Mouse (Mus musculus) neural tube, embryonic 15.5 days (tissue): ENCODE data around the gene Car7. TPM values are rescaled to one million over a fixed set of nuclear protein-coding genes. Genes with fewer than 3 reads are reported as not detected.

Experiments
- ATAC-seq: fragments of 200-750 bp; cut with Nextera tagmentation; 2 replicates; pipeline ENCODE4 v1.8.0; 2017; ENCODE audit warnings: mild to moderate bottlenecking, moderate TSS enrichment, moderate library complexity; ENCODE audit not compliant: low FRiP score
- H3K27ac ChIP-seq: fragments of 300-500 bp; sonication (generic); replicated peaks from 2 replicates; pipeline ENCODE4 v1.5.1; 2015; ENCODE audit warnings: mild to moderate bottlenecking, inconsistent platforms
- H3K27me3 ChIP-seq: fragments of 300-500 bp; sonication (generic); replicated peaks from 2 replicates; pipeline ENCODE4 v1.6.1; 2015; ENCODE audit warnings: inconsistent platforms
- H3K36me3 ChIP-seq: fragments of 300-500 bp; sonication (generic); 2 replicates; pipeline ENCODE4 v1.6.1; 2015; ENCODE audit warnings: inconsistent platforms
- H3K4me1 ChIP-seq: fragments of 300-500 bp; sonication (generic); 2 replicates; pipeline ENCODE4 v1.6.1; 2015; ENCODE audit warnings: inconsistent platforms
- H3K4me2 ChIP-seq: fragments of 300-500 bp; sonication (generic); 2 replicates; pipeline ENCODE4 v1.6.1; 2015; ENCODE audit warnings: inconsistent platforms, mild to moderate bottlenecking, moderate library complexity
- H3K4me3 ChIP-seq: fragments of 300-500 bp; sonication (generic); replicated peaks from 2 replicates; pipeline ENCODE4 v1.5.1; 2015; ENCODE audit warnings: mild to moderate bottlenecking, inconsistent platforms
- H3K9ac ChIP-seq: fragments of 300-500 bp; sonication (generic); replicated peaks from 2 replicates; pipeline ENCODE4 v1.6.1; 2015; ENCODE audit warnings: mild to moderate bottlenecking, inconsistent platforms
- H3K9me3 ChIP-seq: fragments of 300-500 bp; sonication (generic); replicated peaks from 2 replicates; pipeline ENCODE4 v1.6.1; 2016; ENCODE audit warnings: inconsistent platforms
- WGBS: fragments of 180-500 bp; shearing (Covaris S2); methylation state at CpG from one replicate; pipeline ENCODE4 v1.1.7; 2015; ENCODE audit warnings: mixed read lengths; 5-methylcytosine and 5-hydroxymethylcytosine counted together
- polyA plus RNA-seq: library from polyadenylated mRNA; unstranded; fragments of >200 nt; fragmentation: Nextera tagmentation; extraction: Ambion mirVana; gene quantifications from 2 replicates; pipeline ENCODE4 v1.2.1, GENCODE M21; 2015

Car7 gene
- polyA plus RNA-seq, 1 experiment from 2014 or later = 3.3 TPM

DNA sequence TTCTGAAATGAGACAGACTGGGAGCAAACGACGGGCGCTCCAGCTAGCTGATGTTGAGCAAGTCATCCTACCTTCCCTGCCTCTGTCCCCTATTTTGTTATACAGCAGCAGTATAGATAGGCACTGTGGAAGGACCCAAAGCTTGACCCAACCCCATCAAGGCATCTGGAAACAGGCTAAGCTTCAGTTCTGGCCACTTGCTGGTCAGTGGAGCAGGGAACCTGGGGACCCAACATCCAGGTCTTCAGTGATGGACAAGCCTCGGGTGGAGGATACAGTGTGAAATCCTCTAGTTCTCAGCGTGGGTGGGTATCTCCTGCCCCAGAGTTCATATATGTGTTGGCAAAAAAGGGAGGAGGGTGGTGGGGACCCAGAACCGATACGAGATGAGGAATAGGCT lies 5.7 kb downstream of the Car7 start:
- peaks cover 63% of the 10 kb centered on the region for H3K27me3 ChIP-seq
- no peaks in the 10 kb centered on the region for H3K9me3 ChIP-seq
- peaks cover 23% of the 10 kb centered on the region for H3K4me1 ChIP-seq
- WGBS = 37% methylated on average over 7 of the region's 7 CpGs
- no peak overlapping the region; the same call in 1 of the 2 replicates for H3K9ac ChIP-seq
- peak overlapping the region; percentile 48 for H3K4me3 ChIP-seq
- H3K27ac ChIP-seq = no peak overlapping the region
- ATAC-seq = no peak
- no peaks in the 10 kb centered on the region for H3K36me3 ChIP-seq
- H3K4me2 ChIP-seq = peak overlapping the region; percentile 99

DNA sequence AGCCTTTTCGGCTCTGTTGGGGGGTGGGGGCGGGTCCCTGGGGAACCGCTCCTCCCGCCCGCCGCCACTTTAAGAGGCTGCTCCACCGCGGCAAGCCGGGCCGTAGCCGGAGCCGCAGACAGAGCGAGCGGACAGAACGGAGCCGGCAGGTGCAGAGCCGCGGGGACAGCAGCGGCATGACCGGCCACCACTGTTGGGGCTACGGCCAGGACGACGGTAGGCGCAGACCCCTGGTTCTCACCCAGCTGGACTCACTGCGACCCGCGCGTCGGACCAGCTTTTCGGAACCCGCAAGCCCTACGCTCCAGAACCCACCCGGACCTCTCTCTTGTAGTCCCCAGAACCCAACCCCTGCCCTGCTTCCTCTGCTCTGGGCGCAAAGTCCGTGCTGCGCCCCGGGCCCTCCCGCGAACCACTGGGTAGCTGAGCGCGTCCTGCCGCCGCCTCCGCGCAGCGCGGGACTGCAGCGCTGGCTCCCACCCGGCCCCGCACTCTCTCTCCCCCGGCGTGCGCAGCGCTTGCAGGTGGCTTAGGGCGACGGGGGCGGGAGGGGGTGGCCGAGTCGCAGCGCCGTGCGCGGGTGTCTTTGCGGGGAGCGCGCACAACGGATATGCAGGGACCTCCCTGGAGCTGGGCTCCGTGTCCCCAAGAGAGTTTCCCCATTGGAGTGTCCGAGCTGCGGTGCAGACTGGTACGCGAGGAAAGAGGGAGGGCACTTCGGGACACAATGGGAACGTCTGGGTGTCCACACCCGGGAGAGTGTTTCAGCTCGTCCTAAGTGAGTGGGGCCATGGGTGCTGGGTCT lies 6.4 kb downstream of the Car7 start:
- WGBS = under 1% methylated on average over 76 of the region's 76 CpGs

DNA sequence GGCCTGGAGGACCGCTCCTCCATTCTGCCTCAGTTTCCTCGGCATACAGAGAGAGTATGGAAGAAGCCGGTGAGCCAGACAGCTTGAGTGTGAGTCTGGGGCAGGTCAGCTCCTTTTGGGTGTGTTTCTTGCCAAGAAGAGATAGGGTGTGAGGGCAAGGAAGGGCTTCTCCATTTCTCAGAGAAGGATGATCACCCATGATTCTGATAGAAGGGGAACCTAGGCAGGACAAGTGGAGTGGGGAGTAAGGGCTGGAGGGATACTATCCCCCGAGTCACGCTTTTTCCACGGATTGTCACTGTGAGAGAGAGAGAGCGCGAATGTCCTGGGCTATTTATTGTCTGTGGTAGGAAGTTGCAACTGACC lies 7.0 kb downstream of the Car7 start:
- Histone ChIP-seq H3K4me2 (peak overlapping the region; percentile 99), H3K9me3 (no peaks in the 10 kb centered on the region), H3K36me3 (no peaks in the 10 kb centered on the region), H3K4me3 (peak overlapping the region; percentile 48), H3K4me1 (peaks cover 18% of the 10 kb centered on the region), H3K27me3 (peaks cover 63% of the 10 kb centered on the region), H3K27ac (no peak overlapping the region), H3K9ac (peak overlapping the region; percentile 51; the same call in 1 of the 2 replicates)
- WGBS = 10% methylated on average over 8 of the region's 8 CpGs
- no peak for ATAC-seq

More for the DNA sequence above, 6.4 kb downstream of the Car7 start:
- peak overlapping the region; percentile 48 for H3K4me3 ChIP-seq
- no peaks in the 10 kb centered on the region for H3K36me3 ChIP-seq
- H3K4me1 ChIP-seq = peaks cover 18% of the 10 kb centered on the region
- peak overlapping the region; percentile 51 for H3K9ac ChIP-seq
- peaks cover 63% of the 10 kb centered on the region for H3K27me3 ChIP-seq
- H3K4me2 ChIP-seq = peak overlapping the region; percentile 99
- no peak overlapping the region for H3K27ac ChIP-seq
- peak; percentile 57 for ATAC-seq
- no peaks in the 10 kb centered on the region for H3K9me3 ChIP-seq

DNA sequence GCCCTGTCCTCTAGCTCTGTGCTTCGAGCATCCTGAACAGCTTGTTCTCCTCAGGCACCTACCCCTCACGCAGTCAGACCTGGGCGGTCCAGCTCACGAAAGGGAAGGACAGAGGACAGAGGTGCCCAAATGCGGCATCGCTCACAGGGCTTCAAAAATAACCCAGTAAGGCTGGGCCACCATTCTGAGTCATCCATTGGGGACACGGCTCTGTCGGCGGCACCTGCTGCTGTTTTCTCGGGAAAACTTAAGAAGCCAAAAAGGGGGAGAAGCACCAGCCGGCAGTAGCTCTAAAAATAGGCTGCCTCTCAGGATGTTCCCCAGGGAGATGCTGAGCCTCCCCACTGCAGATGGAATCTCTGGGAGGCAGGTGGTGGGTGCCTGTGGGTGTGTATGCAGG lies 7.7 kb downstream of the Car7 start:
- Histone ChIP-seq H3K4me1 (peaks cover 18% of the 10 kb centered on the region), H3K4me3 (no peak overlapping the region), H3K36me3 (no peaks in the 10 kb centered on the region), H3K4me2 (peak overlapping the region; percentile 99), H3K9me3 (no peaks in the 10 kb centered on the region), H3K27me3 (peaks cover 63% of the 10 kb centered on the region), H3K27ac (no peak overlapping the region), H3K9ac (no peak overlapping the region)
- WGBS = 7% methylated on average over 11 of the region's 11 CpGs
- ATAC-seq = no peak

DNA sequence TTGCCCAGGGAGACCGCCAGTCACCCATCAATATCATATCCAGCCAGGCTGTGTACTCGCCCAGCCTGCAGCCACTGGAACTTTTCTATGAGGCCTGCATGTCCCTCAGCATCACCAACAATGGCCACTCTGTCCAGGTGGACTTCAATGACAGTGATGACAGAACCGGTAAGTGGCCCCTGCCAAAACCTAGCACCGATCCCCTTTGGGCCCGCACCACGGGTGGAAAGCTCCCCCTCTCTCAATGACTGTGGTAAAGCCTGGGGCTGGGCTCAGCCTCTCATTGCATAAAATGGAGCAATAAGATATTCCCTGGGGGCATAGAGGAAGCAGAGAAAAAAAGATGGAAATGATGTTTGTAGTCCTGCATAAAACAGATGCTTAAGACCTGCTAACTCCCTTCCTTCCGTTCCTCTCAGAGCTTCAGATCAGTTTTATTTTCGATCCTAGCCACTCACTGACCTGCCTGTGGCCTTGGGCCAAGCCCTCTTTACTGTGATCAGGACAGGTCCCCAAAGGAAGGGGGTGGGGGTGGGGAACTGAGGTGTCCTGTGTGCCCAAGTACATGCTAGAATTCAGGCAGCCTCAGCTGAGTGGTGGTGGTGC lies 9.1 kb downstream of the Car7 start:
- Histone ChIP-seq H3K4me2 (no peak overlapping the region), H3K9ac (no peak overlapping the region), H3K36me3 (no peaks in the 10 kb centered on the region), H3K4me3 (no peak overlapping the region), H3K4me1 (peaks cover 18% of the 10 kb centered on the region), H3K27me3 (peaks cover 59% of the 10 kb centered on the region), H3K9me3 (no peaks in the 10 kb centered on the region), H3K27ac (no peak overlapping the region)
- ATAC-seq = no peak
- 88% methylated on average over 8 of the region's 8 CpGs for WGBS

DNA sequence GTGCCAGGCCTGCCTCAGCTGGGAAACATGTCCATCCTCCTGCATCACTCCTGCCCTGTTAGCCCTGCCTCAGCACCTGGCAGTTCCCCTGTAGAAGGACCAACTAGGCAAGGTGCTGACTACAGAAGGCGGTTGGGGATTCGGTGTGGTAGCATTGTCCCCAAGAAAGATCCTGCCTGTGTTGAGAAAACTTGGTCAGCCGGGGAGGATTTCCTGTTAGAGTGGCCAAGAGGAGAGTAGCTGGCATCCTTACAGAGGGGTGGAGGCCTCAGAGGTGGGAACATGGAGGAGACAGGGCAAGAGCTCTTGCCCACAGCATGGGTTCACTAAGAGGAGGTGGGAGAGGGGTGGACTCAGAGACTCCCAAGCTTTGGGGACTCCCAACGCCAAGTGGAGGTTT lies 20.7 kb downstream of the Car7 start:
- no peak overlapping the region for H3K4me2 ChIP-seq

DNA sequence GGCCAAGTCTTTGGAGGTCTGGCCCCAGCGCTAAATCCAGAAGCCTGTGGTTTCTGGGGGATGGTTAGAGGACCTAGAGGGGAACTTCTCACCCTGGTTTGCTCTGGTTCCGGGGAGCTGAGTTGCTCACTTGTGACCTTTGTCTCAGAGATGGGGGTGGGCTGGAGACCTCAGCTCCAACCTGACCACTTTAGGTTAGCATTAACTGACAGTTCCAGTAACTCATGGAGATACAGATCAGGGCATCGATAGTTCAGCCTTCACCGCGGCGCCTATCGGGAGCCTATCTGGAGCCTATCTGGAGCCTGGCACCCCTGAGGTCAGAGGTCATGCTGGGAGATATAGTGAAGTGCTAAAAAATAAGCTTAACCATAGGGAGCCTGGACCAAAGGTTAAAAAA lies 22.7 kb downstream of the Car7 start:
- Histone ChIP-seq H3K36me3 (no peaks in the 10 kb centered on the region), H3K27ac (no peak overlapping the region), H3K27me3 (no peaks in the 10 kb centered on the region), H3K9me3 (no peaks in the 10 kb centered on the region), H3K9ac (no peak overlapping the region), H3K4me2 (no peak overlapping the region), H3K4me1 (no peaks in the 10 kb centered on the region), H3K4me3 (no peak overlapping the region)
- no peak for ATAC-seq
- 93% methylated on average over 7 of the region's 7 CpGs for WGBS

More for the DNA sequence above, 20.7 kb downstream of the Car7 start:
- Histone ChIP-seq H3K4me1 (no peaks in the 10 kb centered on the region), H3K36me3 (no peaks in the 10 kb centered on the region), H3K4me3 (no peak overlapping the region), H3K9ac (no peak overlapping the region), H3K27ac (no peak overlapping the region), H3K9me3 (no peaks in the 10 kb centered on the region), H3K27me3 (no peaks in the 10 kb centered on the region)
- no peak for ATAC-seq
- WGBS = 91% methylated on average over 4 of the region's 4 CpGs

DNA sequence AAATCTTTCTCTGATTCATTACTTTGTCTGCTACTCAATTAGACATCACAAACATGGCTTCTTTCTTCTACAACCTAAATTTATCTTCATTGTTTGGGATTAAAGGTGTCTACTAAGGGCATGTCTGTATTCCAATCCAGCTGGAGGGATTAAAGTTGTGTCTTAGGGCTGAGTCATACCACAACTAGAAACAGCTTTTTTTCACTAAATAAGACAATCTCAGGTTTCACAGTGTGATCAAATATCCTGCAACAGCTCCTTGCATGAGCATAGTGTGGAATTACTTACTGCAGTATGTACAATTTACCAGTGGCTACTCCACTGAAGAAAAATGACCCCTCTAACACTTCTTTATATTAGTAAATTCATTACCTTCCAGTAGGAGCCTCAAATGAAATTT lies 26.2 kb downstream of the Car7 start:
- Histone ChIP-seq H3K9me3 (no peaks in the 10 kb centered on the region), H3K4me1 (0 out of 2 replicates have a peak, but pooled peaks cover 2% of the 10 kb centered on the region), H3K4me3 (no peak overlapping the region), H3K4me2 (no peak overlapping the region), H3K27ac (no peak overlapping the region), H3K27me3 (0 out of 2 replicates have a peak, but pooled peaks cover 2% of the 10 kb centered on the region), H3K36me3 (no peaks in the 10 kb centered on the region), H3K9ac (no peak overlapping the region)
- ATAC-seq = no peak

DNA sequence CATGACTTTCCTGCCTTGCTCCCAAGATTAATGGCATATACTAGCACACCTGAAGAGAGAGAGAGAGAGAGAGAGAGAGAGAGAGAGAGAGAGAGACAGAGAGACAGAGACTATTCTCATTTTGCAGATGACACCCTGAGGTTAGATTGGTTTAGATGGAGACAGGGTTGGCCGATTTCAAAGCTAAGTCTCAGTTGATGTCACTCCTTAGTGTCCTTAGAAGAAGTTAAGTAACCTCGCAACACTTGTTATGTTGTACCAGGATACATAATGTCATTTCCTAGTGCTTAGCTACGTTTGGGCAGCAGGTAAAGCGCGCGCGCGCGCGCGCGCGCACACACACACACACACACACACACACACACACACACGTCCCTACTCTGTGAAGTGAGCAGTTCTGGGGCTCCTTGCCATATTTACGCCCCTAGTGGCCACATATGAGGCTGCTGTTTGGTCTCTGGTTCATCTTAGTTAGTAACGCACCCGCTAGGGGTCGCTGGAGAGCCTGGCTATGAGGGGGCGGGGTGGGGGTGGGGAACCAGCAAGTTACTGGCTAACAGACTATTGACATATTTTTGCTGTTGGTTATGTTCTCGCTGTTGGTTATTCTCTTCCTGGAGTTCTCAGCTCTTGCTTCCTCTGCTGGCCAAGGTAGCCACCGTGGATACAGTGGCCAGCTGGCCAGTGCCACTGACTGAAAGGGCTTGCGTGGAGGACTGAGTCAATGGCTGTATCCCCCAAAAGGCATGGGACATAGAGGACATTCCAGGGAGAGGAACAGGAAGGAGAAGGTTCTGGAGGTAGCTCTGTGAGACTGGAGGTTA lies 30.4 kb downstream of the Car7 start:
- ATAC-seq = peak; percentile 75
- Histone ChIP-seq H3K4me2 (peak overlapping the region; percentile 35), H3K9me3 (no peaks in the 10 kb centered on the region), H3K36me3 (no peaks in the 10 kb centered on the region), H3K4me3 (no peak overlapping the region), H3K4me1 (0 out of 2 replicates have a peak, but pooled peaks cover 2% of the 10 kb centered on the region), H3K27me3 (0 out of 2 replicates have a peak, but pooled peaks cover 2% of the 10 kb centered on the region), H3K27ac (no peak overlapping the region), H3K9ac (no peak overlapping the region)
- 17% methylated on average over 22 of the region's 22 CpGs for WGBS

DNA sequence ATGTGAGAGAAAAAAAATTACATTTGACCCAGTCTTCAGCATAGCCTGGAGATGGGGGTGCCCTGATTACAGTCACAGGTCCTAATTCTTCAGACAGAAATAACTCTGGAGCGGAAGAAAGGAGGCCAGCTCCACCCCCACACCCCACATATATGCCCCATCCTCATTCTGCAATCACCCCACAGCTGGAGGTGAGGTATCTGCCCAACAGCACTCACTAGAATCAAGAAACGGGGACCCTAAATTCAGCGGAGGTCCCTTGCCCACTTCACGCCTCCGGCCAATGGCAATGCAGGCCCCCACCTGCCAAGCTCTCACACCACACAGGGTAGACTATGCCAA lies 30.9 kb downstream of the Car7 start:
- Histone ChIP-seq H3K36me3 (no peaks in the 10 kb centered on the region), H3K4me2 (no peak overlapping the region), H3K4me3 (no peak overlapping the region), H3K27ac (no peak overlapping the region), H3K9me3 (no peaks in the 10 kb centered on the region), H3K9ac (no peak overlapping the region), H3K4me1 (0 out of 2 replicates have a peak, but pooled peaks cover 2% of the 10 kb centered on the region), H3K27me3 (0 out of 2 replicates have a peak, but pooled peaks cover 2% of the 10 kb centered on the region)
- WGBS = 93% methylated on average over 5 of the region's 5 CpGs
- ATAC-seq = 0 out of 2 replicates have a peak, but pooled peaks have one; percentile 14

DNA sequence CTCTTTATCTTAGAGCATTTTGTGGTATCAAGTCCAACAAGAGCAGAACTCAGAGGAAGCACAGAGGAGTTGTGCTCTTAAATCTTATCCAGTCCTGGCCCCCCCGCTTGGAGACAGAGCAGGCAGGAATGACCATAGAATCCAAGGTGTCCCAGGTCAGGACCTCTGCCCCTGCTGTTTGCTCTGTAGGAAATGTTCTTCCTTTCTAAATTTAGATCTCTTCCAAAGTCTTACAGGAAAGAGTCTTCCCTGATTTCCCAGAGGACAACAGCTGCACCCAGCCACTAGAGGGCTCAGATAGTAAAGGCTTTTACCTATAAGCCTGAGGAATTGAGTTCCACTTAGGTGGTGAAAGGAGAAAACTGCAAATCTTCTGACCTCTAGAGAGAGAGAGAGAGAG lies 35.1 kb downstream of the Car7 start:
- WGBS = 67% methylated on average over 1 of the region's 1 CpGs
- Histone ChIP-seq H3K27me3 (0 out of 2 replicates have a peak, but pooled peaks cover 2% of the 10 kb centered on the region), H3K9me3 (no peaks in the 10 kb centered on the region), H3K4me2 (no peak overlapping the region), H3K9ac (no peak overlapping the region), H3K4me3 (no peak overlapping the region), H3K4me1 (peaks cover 8% of the 10 kb centered on the region; the same call in 1 of the 2 replicates), H3K36me3 (no peaks in the 10 kb centered on the region), H3K27ac (no peak overlapping the region)
- no peak for ATAC-seq
